Mouse (Mus musculus) 3134 (cell line): Measurements from ENCODE around the gene Mtf1.

Experiments
- DNase-seq: peaks from one replicate; pipeline ENCODE4 v3.0.0-alpha.2; 2011; ENCODE audit warnings: low spot score; ENCODE audit not compliant: insufficient read length; ENCODE audit errors: extremely low read depth

Gene Mtf1

DNA sequence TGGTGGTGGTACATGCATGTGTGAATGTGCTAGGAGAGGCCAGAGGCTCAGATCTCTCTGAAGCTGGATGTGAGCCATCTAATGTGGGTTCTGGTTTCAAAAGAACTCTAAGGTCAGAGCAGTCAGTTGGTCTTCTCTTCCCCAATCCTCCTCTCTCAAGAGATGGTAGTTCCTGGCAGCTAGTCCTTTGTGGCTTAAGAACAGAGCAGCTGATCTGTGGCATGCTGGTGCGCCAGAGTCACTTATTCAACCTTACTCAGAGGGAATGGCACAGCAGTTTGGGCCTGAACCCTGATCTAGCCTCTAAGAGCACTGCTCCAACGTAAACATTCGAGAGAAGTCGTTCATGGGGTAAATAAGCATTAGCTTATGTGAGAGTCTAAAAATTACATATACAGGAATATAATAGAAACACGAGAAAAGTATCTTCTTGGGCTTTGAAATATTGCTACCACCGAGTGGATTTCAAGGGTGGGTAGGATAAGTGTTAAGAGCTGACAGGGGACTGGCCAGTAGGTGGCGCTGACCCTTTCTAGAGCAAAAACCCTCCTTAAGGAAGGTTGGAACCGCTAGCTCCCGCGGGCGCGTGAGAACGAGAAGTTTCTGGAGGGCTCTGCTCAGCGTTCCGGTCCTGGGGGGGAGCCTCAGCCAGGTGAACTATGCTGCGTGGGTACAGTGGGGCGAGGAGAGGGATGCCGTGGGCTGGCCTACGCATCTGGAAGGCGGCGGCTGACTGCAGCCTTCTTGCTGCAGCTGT, at the start of gene Mtf1:
Gene Mtf1 (plus strand): TSS at position 553 of the 757 bp plus-strand sequence.
- DNase-seq: no peak

DNA sequence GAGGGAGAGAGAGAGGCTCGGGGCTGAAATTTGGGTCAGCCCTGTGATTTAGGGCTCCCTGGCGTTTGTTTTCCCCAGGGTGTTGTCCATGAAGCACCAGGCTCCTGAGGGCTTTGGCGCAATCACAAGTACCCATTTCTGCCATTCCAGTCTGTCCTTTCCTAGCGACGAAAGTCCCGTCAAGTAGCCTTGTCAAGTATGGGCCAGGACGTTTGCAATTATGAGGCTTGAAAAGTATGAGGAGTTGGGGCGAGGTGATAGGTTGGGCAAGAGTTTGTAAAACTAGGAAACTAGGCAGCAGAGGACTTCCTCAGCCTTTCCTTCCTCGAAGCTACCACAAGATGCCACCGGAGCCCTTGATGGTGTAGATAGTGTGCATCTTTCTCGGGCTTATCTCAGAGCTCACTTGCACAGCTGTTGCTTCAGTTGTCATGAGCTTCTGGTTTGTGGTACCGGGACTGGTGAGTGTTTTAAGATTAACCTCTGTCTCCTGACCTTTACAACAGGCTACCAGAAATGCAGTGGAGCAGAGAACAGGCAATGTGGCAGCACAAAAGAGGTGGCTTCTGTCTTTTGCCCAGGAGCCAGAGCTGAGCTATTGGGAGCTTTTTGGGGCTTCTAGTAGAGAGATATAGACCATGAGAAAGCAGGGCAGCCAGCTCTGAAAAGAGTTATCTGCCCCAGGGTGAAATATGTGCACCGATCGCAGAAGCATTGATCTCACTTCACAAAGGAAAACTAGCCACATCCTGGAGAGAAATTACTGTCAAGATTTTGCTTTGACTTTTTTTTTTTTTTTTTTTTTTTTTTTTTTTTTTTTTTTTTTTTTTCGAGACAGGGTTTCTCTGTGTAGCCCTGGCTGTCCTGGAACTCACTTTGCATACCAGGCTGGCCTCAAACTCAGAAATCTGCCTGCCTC, 49.4 kb upstream of the Mtf1 start:
- DNase-seq: no peak

DNA sequence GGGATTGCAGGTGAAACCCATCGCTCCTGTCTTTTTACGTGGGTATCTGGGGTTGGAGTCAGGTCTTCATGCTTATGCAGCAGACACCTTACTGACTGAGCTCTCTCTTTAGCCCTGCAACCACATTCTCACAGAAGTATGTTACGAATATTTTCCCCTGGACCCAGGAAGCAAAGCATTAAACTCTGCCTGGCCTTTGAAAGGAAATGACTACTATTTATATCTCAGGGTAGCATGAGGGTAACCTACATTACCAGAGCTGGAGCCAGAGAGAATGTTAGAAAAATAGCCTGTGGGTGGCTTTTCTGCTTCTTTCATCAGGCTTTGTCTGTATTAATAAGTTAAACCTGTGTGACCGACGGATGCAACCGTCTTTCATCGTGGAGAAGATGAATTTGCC, 46.4 kb upstream of the Mtf1 start:
- no peak for DNase-seq

DNA sequence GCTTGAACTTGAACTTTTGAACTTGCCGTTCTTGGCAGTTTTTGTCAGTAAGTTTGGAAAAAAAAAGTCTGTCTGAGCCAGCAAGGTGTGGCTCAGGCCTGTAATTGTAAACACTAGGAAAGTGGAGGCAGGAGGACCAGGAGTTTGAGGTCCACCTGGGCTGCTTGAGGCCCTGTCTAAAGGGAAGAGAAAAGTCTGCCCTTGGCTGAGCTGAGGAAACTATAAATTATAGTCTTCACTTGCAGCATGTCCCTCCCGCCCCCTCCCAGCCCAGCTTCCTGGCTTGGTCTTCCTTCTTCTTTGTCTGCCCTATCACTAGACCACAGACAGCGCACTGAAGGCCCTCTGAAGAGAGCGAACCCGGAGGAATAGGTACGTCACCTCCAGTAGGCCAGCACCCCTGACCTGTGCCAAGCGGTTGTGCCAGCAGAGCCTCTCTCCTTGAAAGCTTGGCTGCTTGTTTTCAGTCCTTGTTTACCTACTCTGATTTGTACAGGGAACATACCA, 42.5 kb upstream of the Mtf1 start:
- no peak for DNase-seq

DNA sequence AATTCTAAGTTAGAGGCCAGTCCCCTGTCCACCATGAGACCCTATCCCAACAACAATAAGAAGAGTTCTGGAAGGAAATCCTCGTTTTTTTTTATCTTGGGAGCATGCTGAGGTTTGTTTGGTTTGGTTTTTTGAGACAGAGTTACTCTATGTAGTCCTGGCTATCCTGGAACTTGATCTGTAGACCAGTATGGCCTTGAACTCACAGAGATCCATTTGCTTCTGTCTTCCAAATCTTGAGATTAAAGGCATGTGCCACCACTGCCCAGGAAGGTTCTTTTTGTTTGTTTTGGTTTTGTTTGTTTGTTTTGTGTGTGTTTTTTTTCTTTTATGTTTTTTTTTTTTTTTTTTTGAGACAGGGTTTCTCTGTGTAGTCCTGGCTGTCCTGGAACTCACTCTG, 40.7 kb upstream of the Mtf1 start:
- no peak for DNase-seq

DNA sequence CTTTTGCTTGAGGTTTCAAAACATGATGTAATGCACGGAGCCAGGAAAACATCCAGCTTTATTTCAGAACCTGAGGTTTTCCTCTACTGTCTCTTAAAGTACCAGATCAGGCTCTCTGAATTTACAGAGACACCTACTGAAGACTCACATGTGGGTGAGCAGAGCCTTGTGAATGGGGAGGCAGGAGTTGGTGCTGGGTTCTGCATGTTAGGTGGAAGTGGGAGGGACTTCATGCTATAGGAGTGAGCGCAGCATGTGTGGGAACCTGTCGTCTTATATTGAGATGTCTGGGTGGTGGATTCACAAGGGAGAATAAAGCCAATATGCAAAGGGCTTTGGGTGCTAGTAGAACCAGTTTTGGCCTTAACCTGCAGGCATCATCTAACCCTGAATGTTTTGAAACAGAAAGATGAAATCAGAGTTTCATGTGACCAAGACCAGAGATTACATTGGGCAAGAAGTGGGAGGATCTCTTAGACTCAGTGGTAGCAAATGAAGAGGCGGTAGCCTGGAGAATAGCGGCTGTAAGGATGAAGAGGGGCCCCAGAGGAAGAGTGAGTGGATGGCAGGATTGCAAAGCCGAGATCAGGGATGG, 38.9 kb upstream of the Mtf1 start:
- DNase-seq: no peak

DNA sequence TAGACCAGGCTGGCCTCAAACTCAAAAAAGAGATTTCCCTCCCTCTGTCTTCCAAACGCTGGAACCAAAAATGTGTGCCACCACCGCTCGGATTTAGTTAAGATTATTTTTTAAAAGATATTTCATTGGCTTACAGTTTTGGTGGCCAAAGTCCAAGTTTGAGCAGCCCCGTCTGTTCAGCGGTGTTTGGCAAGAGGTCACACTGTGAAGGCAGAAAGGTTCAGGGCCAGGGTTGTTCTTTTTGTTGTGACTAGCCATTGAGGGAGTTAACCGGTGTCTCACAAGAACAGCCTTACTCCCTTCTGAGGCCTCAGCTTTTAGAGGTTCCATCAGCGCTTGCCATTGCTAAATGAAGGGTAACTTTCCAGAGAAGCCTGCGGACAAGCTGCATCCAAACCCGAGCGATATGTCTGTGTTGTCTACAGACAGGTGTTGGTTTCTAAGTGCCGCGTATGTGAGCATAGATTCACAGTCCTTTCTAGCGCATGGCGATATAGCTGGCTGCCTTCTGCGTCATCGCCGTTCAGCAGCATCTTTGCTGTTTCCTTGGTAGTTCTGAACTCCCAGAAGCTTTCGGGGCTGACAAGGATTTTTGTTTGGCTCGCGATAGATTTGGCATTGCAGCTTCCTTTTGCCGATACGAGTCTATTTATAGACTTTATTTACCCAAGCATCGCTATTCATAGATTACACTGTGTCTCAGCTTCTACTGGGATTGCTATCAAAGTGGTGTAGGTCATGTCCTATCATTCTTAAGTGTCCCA, 35.9 kb upstream of the Mtf1 start:
- no peak for DNase-seq

DNA sequence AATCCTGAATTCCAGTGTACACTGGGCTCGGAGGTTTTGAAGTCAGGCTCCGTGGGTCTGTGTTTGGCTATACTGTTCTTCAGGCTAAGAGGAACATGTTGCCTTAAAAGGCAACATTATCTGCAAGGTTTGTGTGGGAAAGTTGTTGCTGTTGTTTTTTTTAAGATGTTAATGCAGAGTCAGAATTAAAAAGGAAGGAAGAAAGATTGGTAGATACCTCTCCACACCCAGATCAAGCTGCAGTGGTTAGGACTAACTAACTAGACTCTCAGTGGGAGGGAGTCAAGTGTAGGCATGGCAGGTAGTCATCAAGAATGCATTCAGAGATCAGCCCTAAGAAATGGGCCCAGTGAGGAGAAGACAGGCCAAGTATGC, 35.4 kb upstream of the Mtf1 start:
- no peak for DNase-seq

DNA sequence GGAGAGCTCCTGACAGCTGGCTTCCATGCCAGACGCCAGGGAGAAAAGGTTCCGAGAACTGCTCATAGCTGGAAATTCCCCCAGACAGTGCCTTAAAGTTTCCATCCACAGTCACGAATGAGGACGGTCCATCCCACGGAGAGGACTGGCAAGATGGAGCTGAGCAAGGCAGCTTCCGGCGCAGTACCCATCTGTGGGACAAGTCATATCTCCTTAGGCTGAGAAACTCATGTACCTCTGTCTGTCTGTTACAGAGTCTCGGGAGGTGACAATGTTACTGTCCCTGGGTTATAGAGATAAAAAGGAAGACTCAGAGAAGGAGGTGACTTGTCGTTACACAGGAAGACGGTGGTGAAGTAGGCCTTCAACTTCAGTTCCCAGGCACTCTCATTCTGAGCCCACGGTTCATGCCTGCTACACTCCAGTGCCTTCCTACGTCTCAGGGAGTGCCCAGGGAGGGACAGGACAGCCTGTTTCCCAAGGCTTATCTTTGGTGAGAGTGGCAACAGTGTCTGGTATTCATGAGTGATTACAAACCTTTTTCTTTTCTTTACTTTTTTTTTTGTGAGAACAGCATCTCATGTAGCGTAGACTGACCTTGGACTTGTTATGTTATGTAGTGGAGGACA, 32.8 kb upstream of the Mtf1 start:
- no peak for DNase-seq

DNA sequence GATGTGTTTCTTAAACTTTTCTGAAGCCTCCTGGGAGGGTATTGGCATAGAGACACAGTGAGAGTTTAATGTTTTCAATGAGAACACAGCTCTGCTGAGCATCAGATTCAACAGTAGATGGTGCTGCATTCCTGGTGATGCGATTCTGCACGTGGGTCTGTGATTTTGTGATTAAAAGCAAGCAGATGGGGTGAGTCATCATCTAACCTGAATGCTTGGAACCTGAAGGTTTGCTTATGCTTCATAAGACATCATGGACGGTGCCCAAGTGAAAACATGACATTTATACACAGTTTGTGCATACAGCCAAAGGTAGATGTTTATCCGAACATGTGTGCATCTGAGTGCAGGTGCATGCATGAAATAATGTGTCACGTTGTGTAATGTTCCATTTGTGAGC, 31.3 kb upstream of the Mtf1 start:
- DNase-seq: no peak

DNA sequence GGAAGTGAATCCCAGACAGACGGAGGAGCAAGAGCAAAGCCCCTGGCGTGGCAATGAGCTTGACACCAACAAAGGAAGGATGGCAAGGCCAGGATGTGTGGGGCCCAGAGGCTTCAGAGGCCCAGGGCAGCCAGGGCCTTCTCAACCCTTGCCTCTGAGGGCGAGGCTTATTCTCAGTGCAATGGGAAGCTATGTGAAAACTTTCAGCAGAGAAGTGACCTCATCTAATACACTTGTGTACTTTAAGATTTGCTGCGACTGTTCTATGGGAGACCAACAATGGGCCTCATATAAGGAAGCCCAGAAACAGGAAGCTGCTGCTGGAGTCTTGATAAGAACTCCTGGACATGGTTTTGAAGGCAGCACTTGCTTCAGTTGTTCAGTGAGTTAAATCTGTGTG, 29.8 kb upstream of the Mtf1 start:
- DNase-seq: no peak

DNA sequence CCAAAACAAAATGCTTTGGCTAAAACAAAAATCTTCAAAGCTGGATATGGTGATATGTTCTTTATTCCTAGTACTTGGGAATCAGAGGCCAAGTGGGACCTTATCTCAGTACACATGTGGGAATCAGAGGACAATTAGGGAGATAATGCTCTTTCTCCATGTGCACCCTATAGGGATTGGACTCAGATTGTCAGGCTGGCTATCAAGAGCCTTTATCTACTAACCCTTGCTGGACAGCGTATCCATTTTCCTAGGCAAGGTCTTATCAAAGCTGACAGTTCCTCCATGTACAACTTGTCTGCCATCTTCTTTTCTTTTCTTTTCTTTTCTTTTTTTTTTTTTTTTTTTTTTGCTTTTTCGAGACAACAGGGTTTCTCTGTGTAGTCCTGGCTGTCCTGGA, 28.5 kb upstream of the Mtf1 start:
- no peak for DNase-seq

DNA sequence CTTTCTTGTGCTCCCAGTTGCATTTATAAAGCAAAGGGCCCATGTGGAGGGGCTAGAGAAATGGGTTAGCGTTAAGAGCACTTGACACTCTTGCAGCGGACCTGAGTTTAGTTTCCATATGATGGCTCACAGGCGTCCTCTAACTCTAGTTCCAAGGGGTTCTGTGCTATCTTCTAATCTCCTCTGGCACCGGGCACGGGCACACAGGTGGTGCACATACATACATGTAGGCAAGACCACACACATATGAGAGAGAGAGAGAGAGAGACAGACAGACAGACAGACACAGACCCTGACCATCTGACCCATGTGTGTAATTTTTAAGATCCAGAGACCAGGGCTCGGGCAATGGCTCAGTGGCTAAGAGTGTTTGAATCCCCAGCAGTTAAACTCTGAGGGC, 27.9 kb upstream of the Mtf1 start:
- DNase-seq: no peak

DNA sequence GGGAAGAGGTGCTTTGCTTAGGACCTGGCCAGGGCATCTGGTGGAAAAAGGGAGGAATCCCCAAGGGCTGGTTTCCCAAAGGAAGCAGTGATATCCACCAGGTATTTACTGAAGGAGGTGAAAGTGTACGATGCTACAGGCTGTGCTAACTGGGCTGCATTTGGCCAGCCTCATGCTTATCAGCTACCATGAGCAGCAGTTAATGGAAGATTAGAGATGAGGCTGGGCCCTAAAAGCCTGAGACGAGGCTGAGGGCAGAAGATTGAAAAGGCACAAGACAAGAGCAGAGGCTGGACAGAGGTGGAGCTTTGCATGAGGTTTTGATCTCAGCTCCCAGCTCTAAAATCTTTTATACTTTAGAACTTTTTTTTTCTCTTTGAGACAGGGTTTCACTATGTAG, 27.5 kb upstream of the Mtf1 start:
- DNase-seq: no peak

DNA sequence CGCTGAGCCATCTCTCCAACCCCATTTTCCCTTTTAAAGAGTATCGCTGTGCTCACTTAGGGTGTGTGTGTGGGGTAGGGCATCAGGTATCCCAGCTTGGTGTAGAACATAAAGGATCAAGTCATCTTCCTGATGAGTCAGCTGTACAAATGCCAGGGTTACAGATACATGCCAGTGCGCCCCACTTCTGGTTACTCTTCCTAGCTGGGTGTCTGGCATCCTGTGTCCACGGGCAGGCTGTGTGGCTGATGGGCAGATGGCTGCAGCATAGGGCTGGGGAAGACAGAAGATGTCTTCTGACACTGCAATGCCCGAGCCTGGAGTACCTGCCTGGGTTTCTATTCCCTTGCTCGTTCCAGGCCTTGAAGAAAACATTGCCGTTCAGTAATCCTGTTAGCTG, 20.5 kb upstream of the Mtf1 start:
- no peak for DNase-seq

DNA sequence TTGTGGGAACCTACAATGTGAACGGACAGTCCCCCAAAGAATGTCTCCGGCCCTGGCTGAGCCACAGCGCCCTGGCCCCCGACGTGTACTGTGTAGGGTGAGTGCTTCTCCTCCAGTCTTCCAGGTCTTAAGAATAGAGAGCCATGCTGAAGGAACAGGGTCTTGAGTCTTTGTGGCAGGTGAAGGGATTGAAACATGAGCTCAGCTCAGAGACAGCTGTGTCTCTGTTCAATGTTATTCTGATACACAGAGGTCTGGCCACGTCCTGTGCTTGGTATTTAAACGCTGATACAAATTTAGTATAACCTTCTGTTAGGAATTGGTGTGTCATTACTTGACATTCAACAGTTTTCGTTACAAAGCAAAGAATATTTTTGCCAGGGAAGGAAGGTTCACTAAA, 19.5 kb upstream of the Mtf1 start:
- no peak for DNase-seq

DNA sequence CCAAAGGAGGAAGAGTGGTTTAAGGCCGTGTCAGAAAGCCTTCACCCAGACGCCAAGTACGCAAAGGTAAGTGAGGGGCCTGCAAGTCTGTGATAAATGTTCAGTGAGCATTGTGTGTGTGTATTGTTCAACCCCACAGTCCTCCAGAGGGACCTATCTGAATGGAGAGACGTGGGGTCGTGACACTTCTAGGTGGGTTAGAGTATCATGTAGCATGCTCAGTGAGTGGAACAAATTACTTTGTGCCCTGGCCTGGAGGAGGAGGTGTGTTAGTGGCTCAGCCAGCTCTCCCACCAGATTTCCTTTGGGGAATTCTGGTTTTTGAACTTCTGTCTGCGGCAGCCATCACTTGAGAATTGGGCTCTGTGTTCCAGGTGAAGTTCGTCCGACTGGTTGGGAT, 18.0 kb upstream of the Mtf1 start:
- DNase-seq: no peak

DNA sequence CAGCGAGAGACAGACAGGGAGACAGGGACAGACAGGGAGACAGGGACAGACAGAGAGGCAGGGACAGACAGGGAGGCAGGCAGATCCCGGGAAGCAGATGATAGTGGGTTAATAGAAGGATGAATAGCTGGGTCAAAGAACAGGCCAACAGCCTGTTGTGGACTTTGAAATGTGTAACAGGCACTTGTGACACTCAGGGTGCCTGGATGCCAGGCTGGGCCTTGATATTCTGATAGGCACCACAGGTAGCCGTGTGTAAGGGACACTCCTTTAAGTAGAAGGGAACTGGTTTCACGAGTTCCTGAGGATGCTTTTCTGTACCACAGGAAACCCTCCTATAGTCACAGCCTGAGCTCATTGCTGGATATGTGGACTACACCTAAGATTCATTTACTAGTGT, 11.9 kb upstream of the Mtf1 start:
- no peak for DNase-seq

DNA sequence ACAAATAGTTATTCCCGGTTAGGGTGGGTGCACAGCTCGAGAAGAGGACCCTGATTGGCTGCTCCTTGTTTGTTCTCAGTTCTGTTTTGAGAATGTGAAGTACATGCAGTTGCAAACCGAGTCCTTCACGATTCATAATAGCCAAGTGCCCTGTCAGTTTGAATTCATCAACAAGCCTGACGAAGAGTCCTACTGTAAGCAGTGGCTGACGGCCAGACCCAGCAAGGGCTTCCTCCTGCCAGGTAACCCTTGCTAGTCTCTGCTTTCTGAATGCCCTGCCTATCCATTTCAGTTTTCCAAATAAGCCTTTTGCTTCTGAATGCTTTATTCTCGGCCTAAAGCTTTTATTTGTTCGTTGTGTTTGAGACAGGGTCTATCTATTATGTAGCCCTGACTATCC, 9.8 kb upstream of the Mtf1 start:
- DNase-seq: no peak

DNA sequence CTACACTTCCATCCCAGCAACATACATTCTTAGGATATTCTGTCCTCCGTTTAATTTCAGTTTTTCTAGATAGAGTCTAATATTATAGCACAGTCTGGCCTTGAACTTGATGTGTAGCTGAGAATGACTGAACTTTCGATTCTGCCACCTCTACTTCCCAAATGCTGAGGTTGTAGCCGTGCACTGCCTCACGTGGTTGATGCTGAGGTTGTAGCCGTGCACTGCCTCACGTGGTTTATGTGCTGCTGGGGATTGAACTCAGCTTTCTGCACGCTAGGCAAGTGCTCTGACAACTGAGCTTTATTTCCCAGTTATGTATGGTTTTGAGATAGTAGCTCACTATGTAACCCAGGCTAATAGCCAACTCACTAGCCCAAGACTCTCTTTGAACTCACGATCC, 5.8 kb upstream of the Mtf1 start:
- DNase-seq: no peak
